Mouse (Mus musculus) stomach, embryonic 14.5 days (tissue): ENCODE measurements at regions not wholly inside any gene's neighbourhood (a gene's known extent, or its start where the extent isn't known, plus 50 kb on each side); places are given as distances from the start of the nearest gene placed in this dataset.
"Not testable (repeated sequence)": the region's sequence is repeated elsewhere in the genome, so short reads cannot be mapped to it uniquely, and the experiment has no call there.

Experiments used
- ATAC-seq: fragments of 200-750 bp; cut with Nextera tagmentation; 2 replicates; pipeline ENCODE4 v1.8.0; 2017; ENCODE audit warnings: low read depth, moderate TSS enrichment; ENCODE audit not compliant: insufficient number of reproducible peaks, insufficient read depth, low FRiP score
- H3K27ac ChIP-seq: fragments of 300-500 bp; sonication (generic); 2 replicates; pipeline ENCODE4 v1.5.1; 2014; ENCODE audit warnings: mild to moderate bottlenecking, low read length, moderate library complexity, mixed read lengths
- H3K27me3 ChIP-seq: fragments of 300-500 bp; sonication (generic); 2 replicates; pipeline ENCODE4 v1.6.1; 2014; ENCODE audit warnings: low read length, control low read depth, mixed read lengths; ENCODE audit not compliant: control insufficient read depth, insufficient read depth
- H3K36me3 ChIP-seq: fragments of 300-500 bp; sonication (generic); 2 replicates; pipeline ENCODE4 v1.6.1; 2014; ENCODE audit warnings: mild to moderate bottlenecking, control low read depth, low read length, moderate library complexity, mixed read lengths; ENCODE audit not compliant: control insufficient read depth, insufficient read depth
- H3K4me1 ChIP-seq: fragments of 300-500 bp; sonication (generic); 2 replicates; pipeline ENCODE4 v1.6.1; 2014; ENCODE audit warnings: low read length, control low read depth, mixed read lengths; ENCODE audit not compliant: control insufficient read depth, insufficient read depth
- H3K4me2 ChIP-seq: fragments of 300-500 bp; sonication (generic); replicated peaks from 2 replicates; pipeline ENCODE4 v1.6.1; 2014; ENCODE audit warnings: low read depth, low read length, control low read depth
- H3K4me3 ChIP-seq: fragments of 300-500 bp; sonication (generic); 2 replicates; pipeline ENCODE4 v1.5.1; 2014; ENCODE audit warnings: low read depth, low read length, control low read depth
- H3K9ac ChIP-seq: fragments of 300-500 bp; sonication (generic); replicated peaks from 2 replicates; pipeline ENCODE4 v1.6.1; 2014; ENCODE audit warnings: low read depth, mild to moderate bottlenecking, control low read depth, low read length, moderate library complexity, mixed read lengths
- H3K9me3 ChIP-seq: fragments of 300-500 bp; sonication (generic); 2 replicates; pipeline ENCODE4 v1.6.1; 2016; ENCODE audit warnings: low read depth, low read length, control low read depth; ENCODE audit not compliant: control insufficient read depth
- WGBS: fragments of 180-500 bp; shearing (Covaris S2); extraction: QIAGEN DNeasy Blood & Tissue Kit; methylation state at CpG from one replicate; pipeline ENCODE4 v1.1.7; 2014; 5-methylcytosine and 5-hydroxymethylcytosine counted together

- 61% methylated on average over 5 of the region's 5 CpGs for WGBS
- no peaks in the 10 kb centered on the region for H3K36me3 ChIP-seq
- no peak overlapping the region for H3K9ac ChIP-seq
- H3K9me3 ChIP-seq = no peaks in the 10 kb centered on the region
- no peak overlapping the region for H3K4me3 ChIP-seq
- no peak for ATAC-seq
- no peak overlapping the region for H3K27ac ChIP-seq
- H3K27me3 ChIP-seq = no peaks in the 10 kb centered on the region
- no peaks in the 10 kb centered on the region for H3K4me1 ChIP-seq
- H3K4me2 ChIP-seq = no peak overlapping the region
Measured at GRCm38 (mm10) chr4:35310396-35310977, 84.5 kb upstream of the C9orf72 start.

- Histone ChIP-seq H3K9ac (no peak overlapping the region), H3K4me3 (no peak overlapping the region), H3K27ac (no peak overlapping the region), H3K4me2 (no peak overlapping the region), H3K9me3 (no peaks in the 10 kb centered on the region), H3K36me3 (no peaks in the 10 kb centered on the region), H3K4me1 (no peaks in the 10 kb centered on the region), H3K27me3 (no peaks in the 10 kb centered on the region)
- 66% methylated on average over 5 of the region's 5 CpGs for WGBS
- no peak for ATAC-seq
Measured at GRCm38 (mm10) chr4:35308221-35308620, 82.2 kb upstream of the C9orf72 start.

GRCm38 (mm10) chr4:35305210-35305609 lies 79.2 kb upstream of the C9orf72 start:
- H3K9ac ChIP-seq = no peak overlapping the region
- 68% methylated on average over 1 of the region's 1 CpGs for WGBS
- no peak overlapping the region for H3K4me2 ChIP-seq

DNA sequence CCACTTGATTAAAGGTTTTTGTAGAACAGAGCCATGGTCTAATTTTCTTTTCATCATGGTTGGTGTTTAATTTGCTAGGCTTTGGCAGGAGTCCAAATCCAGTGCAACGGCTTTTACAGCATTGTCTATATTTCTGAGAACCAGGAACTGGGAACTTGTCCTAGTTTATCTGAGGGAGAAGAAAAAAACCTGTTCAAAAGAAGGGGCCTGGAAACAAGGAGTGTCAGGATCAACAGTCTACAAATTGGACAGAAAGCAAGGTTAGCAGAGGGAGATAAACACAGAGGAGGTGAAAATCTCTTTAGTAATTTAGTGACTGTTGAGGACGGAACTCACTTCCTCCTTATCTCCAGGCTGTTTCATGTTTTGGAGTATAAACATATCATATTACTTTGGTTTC lies 74.9 kb upstream of the C9orf72 start:
- no peak overlapping the region for H3K27ac ChIP-seq
- ATAC-seq = no peak
- no peak overlapping the region for H3K4me2 ChIP-seq
- H3K9me3 ChIP-seq = no peaks in the 10 kb centered on the region
- 16% methylated on average over 2 of the region's 2 CpGs for whole genome bisulfite sequencing
- no peaks in the 10 kb centered on the region for H3K27me3 ChIP-seq
- H3K9ac ChIP-seq = no peak overlapping the region
- no peak overlapping the region for H3K4me3 ChIP-seq
- no peaks in the 10 kb centered on the region for H3K4me1 ChIP-seq
- no peaks in the 10 kb centered on the region for H3K36me3 ChIP-seq

More at GRCm38 (mm10) chr4:35305210-35305609, 79.2 kb upstream of the C9orf72 start:
- Histone ChIP-seq H3K27me3 (no peaks in the 10 kb centered on the region), H3K36me3 (no peaks in the 10 kb centered on the region), H3K27ac (no peak overlapping the region), H3K4me3 (no peak overlapping the region), H3K4me1 (no peaks in the 10 kb centered on the region), H3K9me3 (no peaks in the 10 kb centered on the region)
- ATAC-seq = no peak

DNA sequence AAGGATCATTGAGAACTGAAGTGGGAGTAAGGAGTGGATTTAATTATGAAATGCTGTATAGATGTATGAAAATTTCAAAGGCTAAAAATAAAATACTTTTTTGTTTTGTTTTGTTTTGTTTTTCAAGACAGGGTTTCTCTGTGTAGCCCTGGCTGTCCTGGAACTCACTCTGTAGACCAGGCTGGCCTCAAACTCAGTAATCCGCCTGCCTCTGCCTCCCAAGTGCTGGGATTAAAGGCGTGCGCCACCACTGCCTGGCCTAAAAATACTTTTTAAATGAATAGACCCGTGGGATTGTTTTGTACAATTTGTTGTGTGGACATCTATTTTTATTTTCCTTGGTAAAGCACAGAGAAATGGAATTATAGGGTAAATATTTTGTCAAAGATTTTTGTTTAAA lies 74.4 kb upstream of the C9orf72 start:
- not testable (repeated sequence) for ATAC-seq
- WGBS = 78% methylated on average over 4 of the region's 4 CpGs

DNA sequence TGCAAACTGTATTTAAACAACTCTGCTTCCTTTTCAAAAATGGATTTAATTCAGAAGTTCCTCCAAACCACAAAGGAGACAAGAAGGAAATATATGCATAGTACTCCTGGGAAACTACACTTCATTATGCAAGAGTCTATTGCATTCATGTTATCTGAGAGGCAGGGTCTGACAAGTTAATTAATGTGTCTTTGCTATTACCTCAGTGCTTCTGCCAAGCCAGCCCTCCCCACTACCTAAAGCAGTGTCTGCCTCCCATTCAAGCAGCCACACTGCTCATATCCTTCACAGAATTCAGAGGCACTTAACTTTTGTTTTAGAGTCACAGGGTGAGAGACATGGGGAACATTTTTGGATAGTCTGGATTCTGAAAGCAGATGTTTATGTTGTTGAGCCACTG lies 58.6 kb upstream of the C9orf72 start:
- no peak overlapping the region for H3K4me2 ChIP-seq
- no peaks in the 10 kb centered on the region for H3K27me3 ChIP-seq
- no peak overlapping the region for H3K9ac ChIP-seq
- H3K4me1 ChIP-seq = no peaks in the 10 kb centered on the region
- H3K9me3 ChIP-seq = no peaks in the 10 kb centered on the region; the same call in 1 of the 2 replicates
- ATAC-seq = no peak
- no peak overlapping the region for H3K4me3 ChIP-seq
- H3K27ac ChIP-seq = no peak overlapping the region
- H3K36me3 ChIP-seq = no peaks in the 10 kb centered on the region

More for the DNA sequence above, 74.4 kb upstream of the C9orf72 start:
- H3K27me3 ChIP-seq, H3K9ac ChIP-seq, H3K36me3 ChIP-seq, H3K4me1 ChIP-seq, H3K27ac ChIP-seq, H3K9me3 ChIP-seq, H3K4me2 ChIP-seq, H3K4me3 ChIP-seq: not testable (repeated sequence)
